Mouse (Mus musculus): ENCODE results near the gene Fam189a2. TPM values are rescaled to one million over a fixed set of nuclear protein-coding genes. Genes with fewer than 3 reads are reported as not detected.
A peak's percentile ranks its signal among the peaks of the same experiment; 100 is the strongest.

Gene Fam189a2
- polyA plus RNA-seq, 1 experiment from 2014 or later = 1.5 TPM

DNA sequence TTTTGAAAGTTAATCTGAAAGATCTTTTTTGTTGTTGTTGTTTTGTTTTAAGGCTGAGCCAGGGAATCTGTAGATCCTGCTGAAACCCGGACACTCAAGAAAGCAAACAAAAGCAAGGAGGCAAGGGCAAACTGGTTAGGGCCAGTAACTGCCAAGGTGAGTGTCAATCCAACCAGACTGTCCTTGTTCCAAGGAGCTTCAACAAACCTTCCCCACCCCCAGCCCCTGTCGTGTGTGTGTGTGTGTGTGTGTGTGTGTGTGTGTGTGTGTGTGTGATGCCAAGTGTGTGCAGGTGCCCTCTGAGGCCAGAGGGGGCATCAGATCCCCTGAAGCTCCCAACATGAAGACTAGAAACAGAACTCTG, 62.0 kb downstream of the Fam189a2 start:
- WGBS = 63% methylated on average over 2 of the region's 2 CpGs
- Histone ChIP-seq H3K36me3 (no peaks in the 10 kb centered on the region), H3K4me3 (no peak overlapping the region), H3K27me3 (no peaks in the 10 kb centered on the region), H3K9me3 (no peaks in the 10 kb centered on the region), H3K4me2 (no peak overlapping the region), H3K9ac (no peak overlapping the region), H3K4me1 (peaks cover 30% of the 10 kb centered on the region), H3K27ac (peak overlapping the region; percentile 72)
- no peak for ATAC-seq (ENCODE audit: borderline replicate concordance, extremely low read depth, low FRiP score, low TSS enrichment)

DNA sequence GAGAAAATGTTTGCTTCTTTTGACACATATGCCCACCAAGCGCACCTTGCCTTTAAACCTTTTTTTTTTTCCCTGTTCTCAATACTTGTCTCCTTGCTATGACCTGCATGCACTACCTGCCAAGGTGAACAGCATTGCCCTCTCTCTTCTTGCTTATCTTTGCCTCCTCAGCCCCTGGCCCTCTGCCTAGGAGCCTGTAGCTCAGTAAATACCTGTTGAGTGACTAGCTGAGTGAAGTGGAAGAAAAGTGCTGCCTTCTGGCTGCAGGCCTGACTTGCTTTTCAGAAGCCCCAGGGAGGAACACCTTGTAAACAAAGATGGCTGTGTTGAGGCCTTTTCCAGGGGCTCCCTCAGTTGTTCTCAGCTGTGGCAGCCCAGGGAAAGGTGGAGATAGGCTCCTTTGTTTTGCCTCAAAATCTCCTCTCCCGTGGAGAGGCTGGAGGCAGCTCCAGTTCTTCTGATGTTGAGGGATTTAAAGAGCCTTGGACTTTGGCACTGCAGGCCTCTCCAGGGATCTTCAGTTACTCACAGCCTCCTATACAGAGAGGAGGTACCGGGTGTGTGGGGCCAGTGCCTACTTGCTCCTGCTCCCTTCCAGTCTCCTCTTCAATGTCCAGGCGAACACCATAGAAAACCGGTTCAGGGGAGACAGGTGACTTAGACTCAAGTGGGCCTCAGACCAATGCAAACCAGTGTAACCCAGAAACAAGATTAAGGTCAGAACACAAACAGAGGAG, 62.5 kb downstream of the Fam189a2 start:
- ATAC-seq (ENCODE audit: borderline replicate concordance, extremely low read depth, low FRiP score, low TSS enrichment) = 0 out of 2 replicates have a peak, but pooled peaks have one; percentile 41
- Histone ChIP-seq H3K27me3 (no peaks in the 10 kb centered on the region), H3K27ac (peak overlapping the region; percentile 72), H3K4me2 (no peak overlapping the region), H3K4me1 (peaks cover 26% of the 10 kb centered on the region), H3K4me3 (no peak overlapping the region), H3K9me3 (no peaks in the 10 kb centered on the region), H3K36me3 (no peaks in the 10 kb centered on the region), H3K9ac (no peak overlapping the region)
- WGBS = 53% methylated on average over 5 of the region's 5 CpGs

DNA sequence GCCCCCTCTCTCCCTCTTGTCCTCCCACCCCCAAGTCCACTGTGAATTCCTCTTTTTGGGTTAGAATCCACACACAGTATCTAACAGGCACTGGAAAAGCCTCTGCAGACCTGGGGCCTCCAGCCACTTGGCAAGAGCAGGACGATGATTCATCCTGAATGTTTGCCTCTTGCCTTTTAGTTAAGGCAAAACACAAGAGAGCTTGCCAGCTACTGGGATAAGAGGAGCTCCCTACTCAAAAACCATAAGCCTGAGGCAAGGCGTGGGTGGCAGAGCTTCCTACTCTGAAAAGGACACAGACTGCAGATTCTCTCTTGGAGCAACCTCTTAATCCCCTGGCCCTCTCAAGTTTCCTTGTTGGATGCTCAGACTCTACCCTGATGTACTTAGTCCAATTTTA, 63.7 kb downstream of the Fam189a2 start:
- no peak overlapping the region for H3K4me3 ChIP-seq
- H3K4me1 ChIP-seq = peaks cover 17% of the 10 kb centered on the region
- ATAC-seq (ENCODE audit: borderline replicate concordance, extremely low read depth, low FRiP score, low TSS enrichment) = peak; percentile 47; the same call in 1 of the 2 replicates
- 16% methylated on average over 2 of the region's 2 CpGs for WGBS
- peak overlapping the region; percentile 81 for H3K27ac ChIP-seq
- no peak overlapping the region for H3K4me2 ChIP-seq
- H3K9me3 ChIP-seq = no peaks in the 10 kb centered on the region
- H3K36me3 ChIP-seq = no peaks in the 10 kb centered on the region
- no peaks in the 10 kb centered on the region for H3K27me3 ChIP-seq
- H3K9ac ChIP-seq = no peak overlapping the region

DNA sequence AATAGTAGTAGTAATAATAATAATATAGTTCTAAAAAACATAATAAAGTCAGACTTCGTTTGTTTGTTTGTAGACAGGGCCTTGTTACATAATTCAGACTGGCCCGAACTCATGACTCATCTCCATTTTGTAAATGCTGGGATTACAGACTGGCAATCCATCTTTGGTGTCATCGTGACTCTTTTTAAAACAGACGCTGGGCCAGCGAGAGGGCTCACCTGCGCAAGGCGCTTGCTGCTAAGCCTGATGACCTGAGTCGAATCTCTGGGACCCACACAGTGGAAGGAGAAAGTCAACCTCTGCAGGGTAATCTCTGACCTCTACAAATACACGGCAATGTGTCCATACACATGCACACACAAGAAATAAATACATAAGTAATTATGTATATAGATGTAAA, 64.4 kb downstream of the Fam189a2 start:
- H3K27ac ChIP-seq = peak overlapping the region; percentile 81; the same call in 1 of the 2 replicates
- peaks cover 23% of the 10 kb centered on the region for H3K4me1 ChIP-seq
- H3K4me2 ChIP-seq = no peak overlapping the region
- H3K9me3 ChIP-seq = no peaks in the 10 kb centered on the region
- no peak overlapping the region for H3K9ac ChIP-seq
- H3K36me3 ChIP-seq = no peaks in the 10 kb centered on the region
- ATAC-seq (ENCODE audit: borderline replicate concordance, extremely low read depth, low FRiP score, low TSS enrichment) = no peak
- H3K27me3 ChIP-seq = no peaks in the 10 kb centered on the region
- 88% methylated on average over 9 of the region's 9 CpGs for WGBS
- no peak overlapping the region for H3K4me3 ChIP-seq

DNA sequence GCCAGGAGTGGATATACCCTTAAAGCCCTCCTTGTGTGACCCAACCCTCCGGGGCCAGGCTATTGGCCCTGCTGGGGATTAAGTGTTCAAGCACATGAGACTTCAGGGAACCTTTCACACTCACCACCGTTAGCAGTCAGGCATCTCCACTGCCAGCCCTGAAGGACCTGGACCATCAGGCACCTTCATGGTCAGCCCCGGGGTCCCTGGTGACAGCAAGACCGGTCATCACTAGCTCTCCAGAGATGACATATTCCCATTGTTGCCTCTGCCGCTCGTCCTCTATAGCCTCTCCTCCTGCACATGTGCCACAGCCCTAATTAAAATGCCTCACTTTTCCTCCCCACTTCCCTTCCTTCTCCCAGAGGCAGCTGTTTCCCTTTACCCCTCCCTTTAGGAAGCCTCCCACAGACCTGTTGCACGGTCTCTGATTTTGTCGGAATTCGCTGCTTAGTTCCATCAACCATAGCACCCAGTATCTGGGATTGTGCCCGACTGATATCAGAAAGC, 66.4 kb downstream of the Fam189a2 start:
- Histone ChIP-seq H3K4me2 (no peak overlapping the region), H3K4me1 (peaks cover 36% of the 10 kb centered on the region)
- no peak for ATAC-seq (ENCODE audit: borderline replicate concordance, extremely low read depth, low FRiP score, low TSS enrichment)

DNA sequence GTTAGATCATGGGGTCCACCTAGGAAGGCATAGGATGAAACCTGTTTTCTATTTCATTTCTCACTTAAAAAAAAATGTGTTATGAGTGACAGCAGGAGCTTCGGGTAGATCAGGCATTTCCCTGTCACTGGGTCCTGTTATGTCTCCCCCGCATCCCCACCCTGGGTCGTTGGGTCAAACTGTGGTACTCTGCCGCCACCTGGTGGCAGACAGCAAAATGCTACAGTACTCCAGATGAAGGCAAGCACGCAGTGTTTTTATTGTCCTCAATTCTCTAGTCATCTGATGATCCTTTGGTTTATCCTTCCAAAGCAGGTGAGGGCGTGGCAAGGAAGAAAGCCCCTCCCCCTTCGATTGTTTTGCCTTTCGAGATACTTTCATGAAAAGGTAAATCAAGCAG, 69.3 kb downstream of the Fam189a2 start:
- Histone ChIP-seq H3K27ac (no peak overlapping the region), H3K9me3 (no peaks in the 10 kb centered on the region), H3K27me3 (no peaks in the 10 kb centered on the region), H3K36me3 (no peaks in the 10 kb centered on the region), H3K4me2 (no peak overlapping the region), H3K4me3 (no peak overlapping the region), H3K9ac (no peak overlapping the region), H3K4me1 (peaks cover 22% of the 10 kb centered on the region)
- under 1% methylated on average over 8 of the region's 8 CpGs for WGBS
- 0 out of 2 replicates have a peak, but pooled peaks have one; percentile 45 for ATAC-seq (ENCODE audit: borderline replicate concordance, extremely low read depth, low FRiP score, low TSS enrichment)

More for the DNA sequence above, 66.4 kb downstream of the Fam189a2 start:
- Histone ChIP-seq H3K27ac (no peak overlapping the region), H3K4me3 (no peak overlapping the region), H3K36me3 (no peaks in the 10 kb centered on the region), H3K27me3 (no peaks in the 10 kb centered on the region), H3K9ac (no peak overlapping the region), H3K9me3 (no peaks in the 10 kb centered on the region)
- WGBS = 70% methylated on average over 10 of the region's 10 CpGs

DNA sequence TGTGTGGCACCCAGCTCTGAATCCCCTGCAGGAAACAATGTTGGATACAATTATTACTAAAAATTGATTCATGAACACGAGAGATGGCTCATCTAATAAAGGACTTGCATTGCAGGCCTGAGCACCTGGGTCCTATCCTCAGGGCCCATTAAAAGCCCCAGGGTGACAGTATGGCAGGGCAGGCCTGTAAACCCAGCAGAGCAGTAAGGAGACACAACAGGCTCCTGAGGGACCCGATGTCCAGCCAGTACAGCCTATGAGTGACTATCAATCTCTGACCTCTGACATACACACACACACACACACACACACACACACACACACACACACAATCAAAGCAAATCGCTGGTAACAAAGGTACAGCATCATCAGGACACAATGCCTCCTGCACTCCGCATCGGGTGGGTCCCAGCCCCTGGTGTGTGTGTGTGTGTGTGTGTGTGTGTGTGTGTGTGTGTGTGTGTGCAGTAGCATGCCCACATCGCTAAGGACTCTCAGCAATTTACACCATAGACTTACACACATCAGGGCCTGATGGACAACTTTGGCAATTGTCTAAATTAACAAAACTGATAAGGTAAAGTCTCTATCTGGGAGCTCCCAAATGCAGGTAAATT, 69.9 kb downstream of the Fam189a2 start:
- no peaks in the 10 kb centered on the region for H3K9me3 ChIP-seq
- H3K9ac ChIP-seq = no peak overlapping the region
- WGBS = 72% methylated on average over 6 of the region's 6 CpGs
- H3K4me2 ChIP-seq = no peak overlapping the region
- peaks cover 22% of the 10 kb centered on the region for H3K4me1 ChIP-seq
- no peak overlapping the region for H3K4me3 ChIP-seq
- no peak overlapping the region for H3K27ac ChIP-seq
- H3K27me3 ChIP-seq = no peaks in the 10 kb centered on the region
- ATAC-seq (ENCODE audit: borderline replicate concordance, extremely low read depth, low FRiP score, low TSS enrichment) = no peak
- H3K36me3 ChIP-seq = no peaks in the 10 kb centered on the region

DNA sequence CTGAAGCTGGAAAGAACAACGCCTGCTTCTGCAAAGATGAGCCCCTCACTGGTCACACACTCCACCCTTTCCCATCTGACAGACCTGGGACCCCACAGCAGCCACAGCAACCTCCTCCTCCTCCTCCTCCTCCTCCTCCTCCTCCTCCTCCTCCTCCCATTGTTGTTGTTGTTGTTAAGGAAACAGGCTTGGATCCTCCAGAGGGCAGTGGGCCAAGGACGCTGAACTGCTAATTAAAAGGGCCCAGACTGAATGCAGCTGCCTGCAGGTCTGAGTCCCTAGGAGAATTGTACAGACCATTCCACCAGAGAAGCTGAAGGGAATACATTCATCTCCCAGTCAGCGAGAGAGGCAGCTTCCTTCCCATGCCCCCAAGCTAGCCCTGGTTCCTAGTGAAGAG, 70.5 kb downstream of the Fam189a2 start:
- 41% methylated on average over 3 of the region's 3 CpGs for WGBS
- Histone ChIP-seq H3K4me1 (peaks cover 22% of the 10 kb centered on the region), H3K27me3 (no peaks in the 10 kb centered on the region), H3K9ac (no peak overlapping the region), H3K4me3 (no peak overlapping the region), H3K36me3 (no peaks in the 10 kb centered on the region), H3K9me3 (no peaks in the 10 kb centered on the region), H3K27ac (no peak overlapping the region), H3K4me2 (no peak overlapping the region)
- no peak for ATAC-seq (ENCODE audit: borderline replicate concordance, extremely low read depth, low FRiP score, low TSS enrichment)

DNA sequence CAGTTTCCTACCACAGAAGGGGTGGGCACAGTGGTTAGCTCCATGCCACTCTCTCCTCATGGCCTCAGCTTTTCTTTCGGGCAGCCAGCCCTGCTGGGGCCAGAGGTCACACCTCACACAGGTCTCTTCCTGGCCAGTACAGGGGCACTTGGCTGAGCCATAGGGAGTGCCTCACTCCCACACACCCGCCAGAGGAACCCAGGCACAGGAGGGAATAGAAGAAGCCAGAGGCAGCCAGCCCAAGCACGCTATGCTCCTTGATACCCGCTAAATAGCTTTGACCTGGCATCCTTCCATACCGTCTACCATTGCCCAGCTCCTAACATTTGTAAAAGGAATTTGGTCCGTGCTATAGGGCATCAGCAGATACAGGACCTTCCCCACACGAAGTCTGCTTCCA, 70.9 kb downstream of the Fam189a2 start:
- no peak overlapping the region for H3K27ac ChIP-seq
- no peaks in the 10 kb centered on the region for H3K9me3 ChIP-seq
- H3K4me2 ChIP-seq = no peak overlapping the region
- no peaks in the 10 kb centered on the region for H3K27me3 ChIP-seq
- no peak overlapping the region for H3K9ac ChIP-seq
- H3K36me3 ChIP-seq = no peaks in the 10 kb centered on the region
- ATAC-seq (ENCODE audit: borderline replicate concordance, extremely low read depth, low FRiP score, low TSS enrichment) = no peak
- peaks cover 22% of the 10 kb centered on the region for H3K4me1 ChIP-seq
- no peak overlapping the region for H3K4me3 ChIP-seq
- 47% methylated on average over 7 of the region's 7 CpGs for WGBS

DNA sequence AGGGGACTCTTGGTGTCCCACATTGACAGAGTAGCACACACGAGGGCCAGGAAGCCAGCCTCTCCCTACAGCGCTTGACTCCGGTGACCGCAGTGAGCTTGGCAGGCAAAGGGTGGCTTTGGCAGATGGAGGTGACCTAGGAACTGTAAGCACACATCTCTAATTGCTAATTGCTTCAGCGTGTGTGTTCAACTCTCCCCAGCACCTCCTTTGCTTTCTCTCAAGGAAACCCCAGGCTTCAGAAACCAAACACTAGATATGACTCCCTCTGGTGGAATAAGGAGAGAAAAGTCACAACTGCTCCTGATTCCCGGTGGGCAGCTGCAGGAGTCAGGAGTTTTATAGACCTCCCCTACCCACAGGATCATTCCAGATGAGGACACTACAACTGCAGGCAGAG, 71.9 kb downstream of the Fam189a2 start:
- ATAC-seq (ENCODE audit: borderline replicate concordance, extremely low read depth, low FRiP score, low TSS enrichment) = no peak
- no peaks in the 10 kb centered on the region for H3K27me3 ChIP-seq
- H3K9ac ChIP-seq = no peak overlapping the region
- 31% methylated on average over 6 of the region's 6 CpGs for WGBS
- H3K36me3 ChIP-seq = no peaks in the 10 kb centered on the region
- peaks cover 22% of the 10 kb centered on the region for H3K4me1 ChIP-seq
- H3K27ac ChIP-seq = no peak overlapping the region
- no peak overlapping the region for H3K4me2 ChIP-seq
- H3K9me3 ChIP-seq = no peaks in the 10 kb centered on the region
- no peak overlapping the region for H3K4me3 ChIP-seq

DNA sequence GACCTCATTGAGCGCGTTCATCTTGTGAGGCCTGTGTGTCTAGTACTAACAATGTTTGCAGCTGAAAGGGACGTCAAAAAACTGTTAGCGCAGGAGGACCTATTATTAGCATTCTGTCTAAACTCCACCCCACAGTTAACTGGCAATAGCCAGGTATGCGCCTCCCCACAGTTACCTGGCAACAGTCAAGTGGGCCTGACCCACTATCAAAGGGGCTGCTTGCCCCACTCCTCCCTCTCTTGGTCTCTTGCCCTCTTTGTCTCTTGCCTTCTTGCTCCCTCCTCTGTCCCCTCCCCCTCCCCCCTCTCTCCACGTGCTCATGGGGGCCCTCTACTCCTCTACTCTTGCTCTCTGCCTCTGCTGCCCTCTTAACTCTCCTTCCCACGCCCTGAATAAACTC, 73.3 kb downstream of the Fam189a2 start:
- Histone ChIP-seq H3K27ac (no peak overlapping the region), H3K9me3 (no peaks in the 10 kb centered on the region), H3K4me3 (no peak overlapping the region), H3K36me3 (no peaks in the 10 kb centered on the region), H3K4me1 (peaks cover 22% of the 10 kb centered on the region), H3K27me3 (no peaks in the 10 kb centered on the region), H3K9ac (no peak overlapping the region), H3K4me2 (no peak overlapping the region)
- ATAC-seq (ENCODE audit: borderline replicate concordance, extremely low read depth, low FRiP score, low TSS enrichment) = peak; percentile 62
- WGBS = 56% methylated on average over 7 of the region's 7 CpGs

DNA sequence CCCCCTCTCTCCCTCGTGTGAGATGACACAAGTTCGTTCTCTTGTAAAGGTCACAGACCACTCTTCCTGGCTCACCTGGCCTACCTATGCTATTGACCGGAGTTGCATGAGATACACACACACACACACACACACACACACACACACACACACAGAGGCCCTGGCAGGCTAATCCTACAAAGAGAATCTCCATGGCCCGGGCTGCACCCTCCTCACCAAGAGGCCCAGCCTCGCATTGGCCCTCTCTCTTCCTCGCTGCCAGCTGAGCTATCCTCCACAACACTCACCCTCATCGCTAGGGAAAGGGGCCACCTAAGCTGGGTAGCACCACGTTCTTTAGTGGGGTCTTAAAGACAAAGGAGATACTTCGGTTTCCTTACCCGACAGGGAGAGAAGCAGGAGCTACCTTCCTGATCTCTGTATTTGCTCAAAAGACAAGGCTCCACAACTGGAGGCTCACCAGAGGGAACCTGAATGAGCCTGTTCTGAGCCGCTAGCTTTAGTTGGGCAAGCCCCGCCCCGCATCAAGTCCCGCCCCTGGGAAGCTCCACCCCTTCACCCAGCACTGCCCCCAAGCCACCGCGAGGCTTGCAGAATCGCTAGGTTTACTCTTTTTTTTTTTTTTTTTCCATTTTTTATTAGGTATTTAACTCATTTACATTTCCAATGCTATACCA, 74.4 kb downstream of the Fam189a2 start:
- 49% methylated on average over 17 of the region's 17 CpGs for WGBS
- H3K9ac ChIP-seq = no peak overlapping the region
- no peak for ATAC-seq (ENCODE audit: borderline replicate concordance, extremely low read depth, low FRiP score, low TSS enrichment)
- H3K27me3 ChIP-seq = no peaks in the 10 kb centered on the region
- H3K9me3 ChIP-seq = no peaks in the 10 kb centered on the region
- H3K36me3 ChIP-seq = no peaks in the 10 kb centered on the region
- no peak overlapping the region for H3K27ac ChIP-seq
- H3K4me3 ChIP-seq = no peak overlapping the region
- peaks cover 16% of the 10 kb centered on the region for H3K4me1 ChIP-seq
- H3K4me2 ChIP-seq = no peak overlapping the region
